Mouse (Mus musculus) stomach, embryonic 15.5 days (tissue): ENCODE measurements around the gene Ackr1. TPM values are rescaled to one million over a fixed set of nuclear protein-coding genes. Genes with fewer than 3 reads are reported as not detected.
A peak's percentile ranks its signal among the peaks of the same experiment; 100 is the strongest.

Experiments used
- ATAC-seq: fragments of 200-750 bp; cut with Nextera tagmentation; 2 replicates; pipeline ENCODE4 v1.8.0; 2017; ENCODE audit warnings: low read depth, moderate number of reproducible peaks, moderate TSS enrichment; ENCODE audit not compliant: insufficient read depth, low FRiP score
- H3K27ac ChIP-seq: fragments of 300-500 bp; sonication (generic); 2 replicates; pipeline ENCODE4 v1.5.1; 2015; ENCODE audit warnings: mild to moderate bottlenecking, inconsistent platforms
- H3K27me3 ChIP-seq: fragments of 300-500 bp; sonication (generic); replicated peaks from 2 replicates; pipeline ENCODE4 v1.6.1; 2015; ENCODE audit warnings: inconsistent platforms
- H3K36me3 ChIP-seq: fragments of 300-500 bp; sonication (generic); 2 replicates; pipeline ENCODE4 v1.6.1; 2015; ENCODE audit warnings: inconsistent platforms
- H3K4me1 ChIP-seq: fragments of 300-500 bp; sonication (generic); 2 replicates; pipeline ENCODE4 v1.6.1; 2015; ENCODE audit warnings: inconsistent platforms
- H3K4me2 ChIP-seq: fragments of 300-500 bp; sonication (generic); 2 replicates; pipeline ENCODE4 v1.6.1; 2015; ENCODE audit warnings: mild to moderate bottlenecking, inconsistent platforms
- H3K4me3 ChIP-seq: fragments of 300-500 bp; sonication (generic); replicated peaks from 2 replicates; pipeline ENCODE4 v1.5.1; 2015; ENCODE audit warnings: inconsistent platforms
- H3K9ac ChIP-seq: fragments of 300-500 bp; sonication (generic); 2 replicates; pipeline ENCODE4 v1.6.1; 2015; ENCODE audit warnings: inconsistent platforms
- H3K9me3 ChIP-seq: fragments of 300-500 bp; sonication (generic); 2 replicates; pipeline ENCODE4 v1.6.1; 2016; ENCODE audit warnings: inconsistent platforms
- WGBS: fragments of 180-500 bp; shearing (Covaris S2); methylation state at CpG from one replicate; pipeline ENCODE4 v1.1.7; 2015; 5-methylcytosine and 5-hydroxymethylcytosine counted together
- polyA plus RNA-seq: library from polyadenylated mRNA; unstranded; fragments of >200 nt; fragmentation: Nextera tagmentation; extraction: Ambion mirVana; gene quantifications from 2 replicates; pipeline ENCODE4 v1.2.1, GENCODE M21; 2015

Gene Ackr1
- polyA plus RNA-seq, 1 experiment from 2014 or later: 7.4 TPM

DNA sequence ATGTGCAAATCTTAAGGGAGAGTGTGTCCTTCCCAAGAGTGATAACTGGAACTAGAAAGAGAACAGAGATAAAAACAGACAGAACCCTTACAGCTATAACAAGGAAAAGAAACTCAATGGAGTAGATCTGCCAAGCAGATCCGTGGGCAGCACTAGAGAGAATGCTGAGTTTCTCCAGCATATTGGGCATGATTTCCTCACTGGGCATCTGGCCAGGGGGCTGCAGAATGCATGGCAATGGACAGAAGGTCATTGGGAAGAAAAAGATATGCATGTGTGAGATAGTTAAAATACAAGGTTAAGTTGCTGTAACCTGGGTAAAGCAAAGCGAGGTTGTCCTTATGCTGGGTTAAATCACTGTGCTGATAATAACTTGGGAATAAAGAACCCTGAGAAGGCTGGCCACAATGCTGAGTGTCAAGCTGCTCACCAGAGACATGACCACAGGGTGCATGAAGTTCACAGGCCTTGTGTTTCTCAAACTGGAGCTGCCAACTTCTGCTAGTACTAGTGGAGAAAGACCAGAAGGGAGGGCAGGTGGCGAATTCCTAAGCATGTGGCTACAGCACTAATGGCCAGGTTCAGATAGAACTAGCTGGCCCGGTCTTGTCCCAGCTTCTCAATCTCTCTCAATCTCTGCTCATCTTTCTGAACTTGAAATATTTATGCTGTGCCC lies 30.7 kb upstream of the Ackr1 start:
- no peak overlapping the region for H3K27ac ChIP-seq
- H3K9me3 ChIP-seq: no peaks in the 10 kb centered on the region
- peaks cover 14% of the 10 kb centered on the region for H3K4me1 ChIP-seq
- 83% methylated on average over 4 of the region's 4 CpGs for WGBS
- no peaks in the 10 kb centered on the region for H3K36me3 ChIP-seq
- H3K9ac ChIP-seq: no peak overlapping the region
- peaks cover 21% of the 10 kb centered on the region for H3K27me3 ChIP-seq
- no peak overlapping the region for H3K4me2 ChIP-seq
- ATAC-seq: no peak
- H3K4me3 ChIP-seq: no peak overlapping the region

DNA sequence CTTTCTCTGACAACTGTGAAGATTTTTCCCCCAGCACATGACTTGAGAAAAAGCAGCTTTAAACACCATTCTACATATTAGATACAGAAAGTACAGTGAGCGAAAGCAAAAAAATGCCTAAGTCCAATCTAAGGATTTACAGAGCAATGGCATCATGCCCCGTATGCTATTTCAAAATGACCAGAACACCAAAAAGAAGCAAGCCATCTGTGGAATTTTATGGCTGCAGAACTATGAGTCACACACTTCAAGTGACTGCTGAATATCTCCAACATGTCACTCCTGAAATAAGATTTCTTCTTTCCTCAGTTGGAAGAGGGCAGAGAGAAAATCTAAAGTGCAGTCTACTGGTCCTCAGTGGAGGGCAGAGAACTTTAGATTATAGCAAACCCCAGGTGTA lies 29.9 kb upstream of the Ackr1 start:
- Histone ChIP-seq H3K27ac (no peak overlapping the region), H3K4me1 (peaks cover 14% of the 10 kb centered on the region), H3K4me2 (no peak overlapping the region), H3K4me3 (no peak overlapping the region), H3K9me3 (no peaks in the 10 kb centered on the region), H3K9ac (no peak overlapping the region), H3K27me3 (peaks cover 21% of the 10 kb centered on the region), H3K36me3 (no peaks in the 10 kb centered on the region)
- 85% methylated on average over 2 of the region's 2 CpGs for WGBS
- ATAC-seq: no peak

- Histone ChIP-seq H3K36me3 (no peaks in the 10 kb centered on the region), H3K4me1 (peaks cover 7% of the 10 kb centered on the region; the same call in 1 of the 2 replicates), H3K4me2 (no peak overlapping the region), H3K4me3 (no peak overlapping the region), H3K9ac (no peak overlapping the region), H3K27ac (no peak overlapping the region), H3K27me3 (peaks cover 7% of the 10 kb centered on the region; the same call in 1 of the 2 replicates), H3K9me3 (no peaks in the 10 kb centered on the region)
- whole genome bisulfite sequencing: 21% methylated on average over 6 of the region's 6 CpGs
- ATAC-seq: no peak
Measured at GRCm38 (mm10) chr1:173361651-173362050, 28.1 kb upstream of the Ackr1 start.

GRCm38 (mm10) chr1:173359590-173360290 lies 26.2 kb upstream of the Ackr1 start:
- Histone ChIP-seq H3K27me3 (no peaks in the 10 kb centered on the region), H3K27ac (no peak overlapping the region), H3K4me2 (no peak overlapping the region), H3K9ac (no peak overlapping the region), H3K4me1 (no peaks in the 10 kb centered on the region), H3K36me3 (no peaks in the 10 kb centered on the region), H3K9me3 (no peaks in the 10 kb centered on the region), H3K4me3 (no peak overlapping the region)
- ATAC-seq: no peak
- WGBS: 74% methylated on average over 4 of the region's 4 CpGs

GRCm38 (mm10) chr1:173357799-173358198 lies 24.2 kb upstream of the Ackr1 start:
- Histone ChIP-seq H3K27me3 (no peaks in the 10 kb centered on the region), H3K4me3 (no peak overlapping the region), H3K27ac (no peak overlapping the region), H3K4me2 (no peak overlapping the region), H3K4me1 (no peaks in the 10 kb centered on the region), H3K9me3 (no peaks in the 10 kb centered on the region), H3K9ac (no peak overlapping the region), H3K36me3 (no peaks in the 10 kb centered on the region)
- ATAC-seq: no peak
- 41% methylated on average over 4 of the region's 4 CpGs for WGBS

GRCm38 (mm10) chr1:173356699-173357098 lies 23.1 kb upstream of the Ackr1 start:
- Histone ChIP-seq H3K9me3 (no peaks in the 10 kb centered on the region), H3K4me3 (no peak overlapping the region), H3K27me3 (no peaks in the 10 kb centered on the region), H3K27ac (no peak overlapping the region), H3K4me2 (no peak overlapping the region), H3K4me1 (no peaks in the 10 kb centered on the region), H3K9ac (no peak overlapping the region), H3K36me3 (no peaks in the 10 kb centered on the region)
- no peak for ATAC-seq
- WGBS: 88% methylated on average over 2 of the region's 2 CpGs

GRCm38 (mm10) chr1:173355107-173355846 lies 21.7 kb upstream of the Ackr1 start:
- 77% methylated on average over 7 of the region's 7 CpGs for WGBS

GRCm38 (mm10) chr1:173350372-173350957 lies 16.9 kb upstream of the Ackr1 start, which contains the start of gene Aim2:
Aim2 (plus strand) TSS chr1:173350879.
- 9% methylated on average over 10 of the region's 10 CpGs for WGBS
- H3K4me3 ChIP-seq: peak within 1 kb of the TSS; percentile 18

More at GRCm38 (mm10) chr1:173355107-173355846, 21.7 kb upstream of the Ackr1 start:
- Histone ChIP-seq H3K4me1 (no peaks in the 10 kb centered on the region), H3K27me3 (no peaks in the 10 kb centered on the region), H3K4me2 (no peak overlapping the region), H3K9me3 (no peaks in the 10 kb centered on the region), H3K9ac (no peak overlapping the region), H3K36me3 (no peaks in the 10 kb centered on the region), H3K27ac (no peak overlapping the region), H3K4me3 (no peak overlapping the region)
- peak; percentile 31; the same call in 1 of the 2 replicates for ATAC-seq

GRCm38 (mm10) chr1:173349946-173350345 lies 16.4 kb upstream of the Ackr1 start:
- Histone ChIP-seq H3K4me3 (peak overlapping the region; percentile 18), H3K4me1 (no peaks in the 10 kb centered on the region), H3K9me3 (no peaks in the 10 kb centered on the region), H3K27ac (no peak overlapping the region), H3K9ac (no peak overlapping the region), H3K36me3 (no peaks in the 10 kb centered on the region), H3K27me3 (no peaks in the 10 kb centered on the region), H3K4me2 (peak overlapping the region; percentile 46)
- 1% methylated on average over 6 of the region's 6 CpGs for WGBS
- ATAC-seq: peak; percentile 82

More at GRCm38 (mm10) chr1:173350372-173350957, 16.9 kb upstream of the Ackr1 start, which contains the start of gene Aim2:
- no peaks in the 10 kb centered on the region for H3K9me3 ChIP-seq
- H3K27me3 ChIP-seq: no peaks in the 10 kb centered on the region
- H3K27ac ChIP-seq: no peak within 1 kb of the TSS
- peak; percentile 82; the same call in 1 of the 2 replicates for ATAC-seq
- H3K9ac ChIP-seq: no peak within 1 kb of the TSS
- H3K4me1 ChIP-seq: no peaks in the 10 kb centered on the region
- no peaks in the 10 kb centered on the region for H3K36me3 ChIP-seq
- H3K4me2 ChIP-seq: peak within 1 kb of the TSS; percentile 46

- Histone ChIP-seq H3K4me3 (no peak overlapping the region), H3K4me1 (no peaks in the 10 kb centered on the region), H3K9ac (no peak overlapping the region), H3K27me3 (no peaks in the 10 kb centered on the region), H3K4me2 (no peak overlapping the region), H3K9me3 (no peaks in the 10 kb centered on the region), H3K27ac (no peak overlapping the region), H3K36me3 (no peaks in the 10 kb centered on the region)
- ATAC-seq: no peak
- WGBS: 70% methylated on average over 5 of the region's 5 CpGs
Measured at GRCm38 (mm10) chr1:173349192-173349591, 15.6 kb upstream of the Ackr1 start.

DNA sequence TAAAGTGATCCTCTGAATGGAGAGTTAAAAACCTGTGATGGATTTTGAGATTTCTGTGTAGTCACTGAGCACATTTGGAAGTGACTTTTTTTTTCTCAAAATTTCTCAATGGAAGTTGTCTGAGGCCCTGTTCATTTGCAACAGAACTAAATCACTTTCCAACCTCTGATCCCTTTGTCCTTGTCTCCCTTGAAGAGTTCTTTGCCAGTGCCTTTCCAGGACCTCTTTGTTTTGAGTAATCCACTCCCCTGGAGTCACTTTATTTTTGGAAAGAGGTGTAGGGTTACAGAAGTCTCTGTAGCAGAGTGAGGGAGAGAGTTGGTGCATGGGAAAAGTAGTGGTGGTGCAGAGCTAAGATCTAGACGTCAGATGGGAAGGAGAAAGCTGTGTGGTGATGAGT lies 15.0 kb upstream of the Ackr1 start:
- ATAC-seq: no peak
- H3K27me3 ChIP-seq: no peaks in the 10 kb centered on the region
- no peak overlapping the region for H3K4me2 ChIP-seq
- H3K27ac ChIP-seq: no peak overlapping the region
- no peaks in the 10 kb centered on the region for H3K4me1 ChIP-seq
- H3K9ac ChIP-seq: no peak overlapping the region
- H3K4me3 ChIP-seq: no peak overlapping the region
- 25% methylated on average over 1 of the region's 1 CpGs for WGBS
- no peaks in the 10 kb centered on the region for H3K9me3 ChIP-seq
- no peaks in the 10 kb centered on the region for H3K36me3 ChIP-seq
